Mouse (Mus musculus) thymus, adult 2 months (tissue): ENCODE measurements around the gene Rpl18.

Experiments used
- CTCF ChIP-seq: fragments of 200-500 bp; IDR thresholded peaks from 2 replicates; pipeline ENCODE4 v1.5.1; 2012; ENCODE audit warnings: mild to moderate bottlenecking, control low read depth, low read length, moderate library complexity, borderline replicate concordance; ENCODE audit not compliant: control insufficient read depth, poor library complexity, insufficient read depth; ENCODE audit errors: extremely low read depth
- POLR2A ChIP-seq: fragments of 200-500 bp; IDR thresholded peaks from 2 replicates; pipeline ENCODE4 v1.6.1; 2012; ENCODE audit warnings: mild to moderate bottlenecking, low read length, control low read depth, moderate library complexity; ENCODE audit not compliant: control insufficient read depth, poor library complexity, insufficient read depth; ENCODE audit errors: extremely low read depth

GRCm38 (mm10) chr7:45746518-45746917 lies 31.3 kb downstream of the Rpl18 start:
- peak; percentile 21; the same call in 1 of the 2 replicates for TF ChIP-seq CTCF
- TF ChIP-seq POLR2A = no peak
